Mouse (Mus musculus) intestine, embryonic 16.5 days (tissue): ENCODE results near the gene Aspdh. TPM values are rescaled to one million over a fixed set of nuclear protein-coding genes. Genes with fewer than 3 reads are reported as not detected.

Experiments used
- ATAC-seq: fragments of 200-750 bp; cut with Nextera tagmentation; 2 replicates; pipeline ENCODE4 v1.8.0; 2017; ENCODE audit warnings: moderate TSS enrichment, moderate library complexity
- H3K27ac ChIP-seq: fragments of 300-500 bp; sonication (generic); 2 replicates; pipeline ENCODE4 v1.5.1; 2014; ENCODE audit warnings: mild to moderate bottlenecking, low read length
- H3K27me3 ChIP-seq: fragments of 300-500 bp; sonication (generic); replicated peaks from 2 replicates; pipeline ENCODE4 v1.6.1; 2014; ENCODE audit warnings: low read length, control low read depth, mixed read lengths; ENCODE audit not compliant: control insufficient read depth, insufficient read depth
- H3K36me3 ChIP-seq: fragments of 300-500 bp; sonication (generic); 2 replicates; pipeline ENCODE4 v1.6.1; 2014; ENCODE audit warnings: low read length, control low read depth; ENCODE audit not compliant: control insufficient read depth, insufficient read depth
- H3K4me1 ChIP-seq: fragments of 300-500 bp; sonication (generic); 2 replicates; pipeline ENCODE4 v1.6.1; 2014; ENCODE audit warnings: low read length, control low read depth, mixed read lengths; ENCODE audit not compliant: control insufficient read depth, insufficient read depth
- H3K4me2 ChIP-seq: fragments of 300-500 bp; sonication (generic); 2 replicates; pipeline ENCODE4 v1.6.1; 2014; ENCODE audit warnings: low read depth, low read length, control low read depth
- H3K4me3 ChIP-seq: fragments of 300-500 bp; sonication (generic); 2 replicates; pipeline ENCODE4 v1.5.1; 2014; ENCODE audit warnings: mild to moderate bottlenecking, low read length
- H3K9ac ChIP-seq: fragments of 300-500 bp; sonication (generic); 2 replicates; pipeline ENCODE4 v1.6.1; 2014; ENCODE audit warnings: low read depth, low read length
- H3K9me3 ChIP-seq: fragments of 300-500 bp; sonication (generic); 2 replicates; pipeline ENCODE4 v1.6.1; 2016; ENCODE audit warnings: low read length, control low read depth; ENCODE audit not compliant: control insufficient read depth
- WGBS: fragments of 180-500 bp; shearing (Covaris S2); extraction: QIAGEN DNeasy Blood & Tissue Kit; methylation state at CpG from one replicate; pipeline ENCODE4 v1.1.7; 2014; 5-methylcytosine and 5-hydroxymethylcytosine counted together
- polyA plus RNA-seq: library from polyadenylated mRNA; unstranded; fragments of >200 nt; fragmentation: Nextera tagmentation; extraction: Ambion mirVana; gene quantifications from 2 replicates; pipeline ENCODE4 v1.2.1, GENCODE M21; 2015

Aspdh gene
- polyA plus RNA-seq, 1 experiment from 2014 or later, result 2.4 TPM

GRCm38 (mm10) chr7:44461503-44462217 lies 3.5 kb upstream of the Aspdh start:
- H3K4me2 ChIP-seq, result no peak overlapping the region
- H3K9me3 ChIP-seq, result no peaks in the 10 kb centered on the region
- no peak overlapping the region for H3K4me3 ChIP-seq
- no peak for ATAC-seq
- H3K4me1 ChIP-seq, result peaks cover 12% of the 10 kb centered on the region
- no peak overlapping the region for H3K9ac ChIP-seq
- 43% methylated on average over 57 of the region's 57 CpGs for WGBS
- no peaks in the 10 kb centered on the region for H3K36me3 ChIP-seq
- H3K27ac ChIP-seq, result no peak overlapping the region
- peaks cover 40% of the 10 kb centered on the region for H3K27me3 ChIP-seq

GRCm38 (mm10) chr7:44462218-44463055 lies 2.8 kb upstream of the Aspdh start:
- no peak overlapping the region for H3K27ac ChIP-seq
- peak overlapping the region; percentile 6; the same call in 1 of the 2 replicates for H3K9ac ChIP-seq
- no peak for ATAC-seq
- H3K4me2 ChIP-seq, result peak overlapping the region; percentile 27
- H3K4me1 ChIP-seq, result peaks cover 12% of the 10 kb centered on the region
- H3K4me3 ChIP-seq, result peak overlapping the region; percentile 28
- peaks cover 40% of the 10 kb centered on the region for H3K27me3 ChIP-seq
- H3K36me3 ChIP-seq, result no peaks in the 10 kb centered on the region
- no peaks in the 10 kb centered on the region for H3K9me3 ChIP-seq
- WGBS, result 12% methylated on average over 76 of the region's 77 CpGs

GRCm38 (mm10) chr7:44463056-44463425 lies 2.1 kb upstream of the Aspdh start:
- no peak overlapping the region for H3K27ac ChIP-seq
- peaks cover 12% of the 10 kb centered on the region for H3K4me1 ChIP-seq
- ATAC-seq, result no peak
- H3K4me3 ChIP-seq, result no peak overlapping the region
- 0 out of 2 replicates have a peak overlapping the region, but pooled peaks have one; percentile 27 for H3K4me2 ChIP-seq
- no peaks in the 10 kb centered on the region for H3K36me3 ChIP-seq
- no peaks in the 10 kb centered on the region for H3K9me3 ChIP-seq
- 27% methylated on average over 8 of the region's 8 CpGs for WGBS
- no peak overlapping the region for H3K9ac ChIP-seq
- H3K27me3 ChIP-seq, result peaks cover 40% of the 10 kb centered on the region

GRCm38 (mm10) chr7:44463556-44464225 lies 1.5 kb upstream of the Aspdh start:
- WGBS, result 79% methylated on average over 10 of the region's 10 CpGs
- Histone ChIP-seq H3K9me3 (no peaks in the 10 kb centered on the region), H3K27ac (no peak overlapping the region), H3K27me3 (peaks cover 40% of the 10 kb centered on the region), H3K36me3 (no peaks in the 10 kb centered on the region), H3K4me1 (peaks cover 16% of the 10 kb centered on the region), H3K4me2 (no peak overlapping the region), H3K4me3 (no peak overlapping the region), H3K9ac (no peak overlapping the region)
- ATAC-seq, result no peak

- 28% methylated on average over 4 of the region's 4 CpGs for WGBS
- H3K4me3 ChIP-seq, result no peak overlapping the region
- H3K27me3 ChIP-seq, result peaks cover 36% of the 10 kb centered on the region
Measured at GRCm38 (mm10) chr7:44464511-44464910, 680 bp upstream of the Aspdh start.

GRCm38 (mm10) chr7:44466006-44466887 lies 1.1 kb downstream of the Aspdh start:
- Histone ChIP-seq H3K4me1 (peaks cover 20% of the 10 kb centered on the region), H3K9me3 (no peaks in the 10 kb centered on the region), H3K36me3 (0 out of 2 replicates have a peak, but pooled peaks cover 4% of the 10 kb centered on the region), H3K27ac (no peak overlapping the region), H3K4me2 (no peak overlapping the region), H3K9ac (0 out of 2 replicates have a peak overlapping the region, but pooled peaks have one; percentile 10), H3K4me3 (no peak overlapping the region), H3K27me3 (peaks cover 30% of the 10 kb centered on the region)
- WGBS, result 84% methylated on average over 10 of the region's 10 CpGs
- no peak for ATAC-seq

More at GRCm38 (mm10) chr7:44464511-44464910, 680 bp upstream of the Aspdh start:
- Histone ChIP-seq H3K9me3 (no peaks in the 10 kb centered on the region), H3K9ac (no peak overlapping the region), H3K4me2 (no peak overlapping the region), H3K27ac (no peak overlapping the region), H3K4me1 (peaks cover 20% of the 10 kb centered on the region), H3K36me3 (no peaks in the 10 kb centered on the region)
- ATAC-seq, result no peak

GRCm38 (mm10) chr7:44466888-44467311 lies 1.7 kb downstream of the Aspdh start:
- Histone ChIP-seq H3K9ac (no peak overlapping the region), H3K9me3 (no peaks in the 10 kb centered on the region), H3K36me3 (0 out of 2 replicates have a peak, but pooled peaks cover 4% of the 10 kb centered on the region), H3K27ac (no peak overlapping the region), H3K4me2 (no peak overlapping the region), H3K27me3 (peaks cover 23% of the 10 kb centered on the region), H3K4me3 (no peak overlapping the region), H3K4me1 (peaks cover 20% of the 10 kb centered on the region)
- WGBS, result 87% methylated on average over 16 of the region's 16 CpGs
- ATAC-seq, result no peak

- Histone ChIP-seq H3K4me1 (peaks cover 19% of the 10 kb centered on the region), H3K4me3 (peak within 1 kb of the TSS; percentile 82), H3K9ac (peak within 1 kb of the TSS; percentile 86), H3K27ac (no peak within 1 kb of the TSS), H3K9me3 (no peaks in the 10 kb centered on the region), H3K27me3 (peaks cover 13% of the 10 kb centered on the region), H3K4me2 (peak within 1 kb of the TSS; percentile 85), H3K36me3 (0 out of 2 replicates have a peak, but pooled peaks cover 4% of the 10 kb centered on the region)
- WGBS, result under 1% methylated on average over 42 of the region's 42 CpGs
- peak; percentile 97 for ATAC-seq
Measured at GRCm38 (mm10) chr7:44467811-44468411, 2.7 kb downstream of the Aspdh start, which contains the start of gene Josd2. Josd2 (plus strand) TSS chr7:44467980.
